Mouse (Mus musculus) kidney, adult 2 months (tissue): ENCODE measurements around the gene Ntn5. TPM values are rescaled to one million over a fixed set of nuclear protein-coding genes. Genes with fewer than 3 reads are reported as not detected.

Experiments
- DNase-seq: peaks from one replicate; pipeline ENCODE4 v3.0.0; 2021
- H3K27ac ChIP-seq: fragments of 200-500 bp; 2 replicates; pipeline ENCODE4 v1.5.1; 2012; ENCODE audit warnings: low read depth, low read length, control low read depth, inconsistent platforms; ENCODE audit not compliant: insufficient read depth
- H3K27me3 ChIP-seq: fragments of 200-500 bp; replicated peaks from 2 replicates; pipeline ENCODE4 v1.6.1; 2012; ENCODE audit warnings: mild to moderate bottlenecking, moderate library complexity, low read length, inconsistent platforms; ENCODE audit not compliant: control insufficient read depth, insufficient read depth
- H3K36me3 ChIP-seq: fragments of 200-500 bp; 2 replicates; pipeline ENCODE4 v1.6.1; 2012; ENCODE audit warnings: mild to moderate bottlenecking, moderate library complexity, low read length, inconsistent platforms; ENCODE audit not compliant: control insufficient read depth, insufficient read depth
- H3K4me1 ChIP-seq: fragments of 200-500 bp; 2 replicates; pipeline ENCODE4 v1.6.1; 2011; ENCODE audit warnings: low read length; ENCODE audit not compliant: control insufficient read depth, insufficient read depth
- H3K4me3 ChIP-seq: fragments of 200-500 bp; 2 replicates; pipeline ENCODE4 v1.5.1; 2011; ENCODE audit warnings: mild to moderate bottlenecking, low read depth, low read length, control low read depth; ENCODE audit not compliant: insufficient read depth
- CTCF ChIP-seq: fragments of 200-500 bp; conservative IDR thresholded peaks from 2 replicates; pipeline ENCODE4 v1.5.1; 2011; ENCODE audit warnings: low read depth, mild to moderate bottlenecking, control low read depth, low read length, moderate library complexity, mixed read lengths; ENCODE audit not compliant: insufficient read depth, insufficient read length
- POLR2A ChIP-seq: fragments of 200-500 bp; IDR thresholded peaks from one replicate; pipeline ENCODE4 v1.6.1; 2011; ENCODE audit warnings: low read depth, low read length, control low read depth
- WGBS: fragments of 180-500 bp; shearing (Covaris S2); methylation state at CpG from one replicate; pipeline ENCODE4 v1.1.7; 2018; 5-methylcytosine and 5-hydroxymethylcytosine counted together
- polyA plus RNA-seq: library from polyadenylated mRNA; depleted of rRNA; stranded (reverse); fragments of >200 nt; gene quantifications from 2 replicates; pipeline ENCODE4 v1.2.3, GENCODE M21; 2012

Ntn5 gene
- polyA plus RNA-seq, 1 experiment: 0.09 TPM

DNA sequence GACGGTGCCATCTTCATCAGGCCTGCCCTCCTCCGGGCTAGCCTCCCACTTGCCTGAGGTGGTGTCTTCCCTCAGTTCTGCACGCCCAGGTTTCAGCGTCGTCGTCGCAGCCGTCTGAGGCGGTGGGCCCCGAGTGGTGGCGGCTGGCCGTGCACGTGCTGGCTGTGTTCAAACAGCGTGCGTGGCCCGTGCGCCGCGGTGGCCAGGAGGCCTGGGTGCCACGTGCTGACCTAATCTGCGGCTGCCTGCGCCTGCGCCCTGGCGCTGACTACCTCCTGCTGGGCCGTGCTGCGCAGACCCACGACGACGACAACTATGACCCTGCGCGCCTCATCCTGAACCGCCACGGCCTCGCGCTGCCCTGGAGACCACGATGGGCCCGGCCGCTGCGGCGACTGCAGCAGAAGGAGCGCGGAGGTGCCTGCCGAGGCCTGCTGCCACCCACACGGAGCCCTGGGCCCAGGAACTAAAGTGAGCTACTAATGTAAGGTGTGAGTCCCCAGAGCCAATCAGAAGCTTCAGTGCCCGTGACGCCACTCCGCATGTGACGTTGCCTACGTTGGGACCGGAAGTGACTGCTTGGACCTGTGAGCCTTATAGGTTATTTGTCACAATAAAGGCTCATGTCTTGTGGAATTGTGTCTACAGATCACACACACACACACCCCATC lies 10.2 kb downstream of the Ntn5 start, which contains the start of gene Sec1:
Sec1 (minus strand) TSS at position 482 of the 671 bp plus-strand sequence.
- Histone ChIP-seq H3K27ac (no peak within 1 kb of the TSS), H3K27me3 (no peaks in the 10 kb centered on the region), H3K4me3 (no peak within 1 kb of the TSS), H3K36me3 (no peaks in the 10 kb centered on the region), H3K4me1 (no peaks in the 10 kb centered on the region)
- no peak for DNase-seq
- TF ChIP-seq CTCF: no peak
- TF ChIP-seq POLR2A: no peak
- WGBS: 93% methylated on average over 50 of the region's 50 CpGs

DNA sequence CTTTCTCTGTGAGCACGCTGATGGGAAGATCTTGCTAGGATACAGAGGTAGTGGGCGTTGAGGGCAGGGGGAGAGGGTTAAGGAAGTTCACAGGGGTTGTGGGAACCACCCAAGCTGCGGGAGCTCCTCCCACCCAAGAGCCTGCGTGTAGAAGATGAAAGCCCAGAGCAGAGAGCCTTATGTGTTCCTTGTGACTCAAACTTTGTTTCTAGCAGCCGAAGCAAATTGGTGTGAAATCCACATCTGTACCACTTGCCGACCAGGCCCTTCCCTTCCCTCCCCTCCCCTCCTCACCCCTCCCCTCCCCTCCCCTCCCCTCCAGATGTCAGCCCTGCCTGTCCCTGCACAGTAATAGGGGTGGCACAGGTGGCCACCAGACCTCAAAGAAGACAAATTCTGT lies 11.3 kb downstream of the Ntn5 start:
- H3K4me3 ChIP-seq: no peak overlapping the region
- peaks cover 3% of the 10 kb centered on the region; the same call in 1 of the 2 replicates for H3K27me3 ChIP-seq
- WGBS: 37% methylated on average over 6 of the region's 6 CpGs
- no peaks in the 10 kb centered on the region for H3K4me1 ChIP-seq
- no peaks in the 10 kb centered on the region for H3K36me3 ChIP-seq
- no peak overlapping the region for H3K27ac ChIP-seq
- TF ChIP-seq POLR2A (no peak), CTCF (no peak)
- DNase-seq: no peak

DNA sequence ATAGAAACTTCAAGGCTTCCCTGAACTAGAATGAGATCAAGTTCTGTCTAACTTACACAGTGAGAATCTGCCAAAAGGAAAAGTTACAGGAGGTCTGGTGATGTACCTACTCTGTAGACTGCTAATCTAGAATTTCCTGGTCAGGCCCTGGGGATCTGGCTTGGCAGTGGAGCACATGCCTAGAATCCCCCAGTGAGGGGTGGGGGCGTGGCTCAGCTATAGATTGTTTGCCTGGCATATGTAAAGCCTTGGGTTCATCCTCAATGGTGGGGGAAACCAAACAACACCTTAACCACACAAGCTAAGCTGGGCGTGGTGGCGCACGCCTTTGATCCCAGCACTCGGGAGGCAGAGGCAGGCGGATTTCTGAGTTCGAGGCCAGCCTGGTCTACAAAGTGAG lies 14.1 kb downstream of the Ntn5 start:
- WGBS: 85% methylated on average over 7 of the region's 7 CpGs

DNA sequence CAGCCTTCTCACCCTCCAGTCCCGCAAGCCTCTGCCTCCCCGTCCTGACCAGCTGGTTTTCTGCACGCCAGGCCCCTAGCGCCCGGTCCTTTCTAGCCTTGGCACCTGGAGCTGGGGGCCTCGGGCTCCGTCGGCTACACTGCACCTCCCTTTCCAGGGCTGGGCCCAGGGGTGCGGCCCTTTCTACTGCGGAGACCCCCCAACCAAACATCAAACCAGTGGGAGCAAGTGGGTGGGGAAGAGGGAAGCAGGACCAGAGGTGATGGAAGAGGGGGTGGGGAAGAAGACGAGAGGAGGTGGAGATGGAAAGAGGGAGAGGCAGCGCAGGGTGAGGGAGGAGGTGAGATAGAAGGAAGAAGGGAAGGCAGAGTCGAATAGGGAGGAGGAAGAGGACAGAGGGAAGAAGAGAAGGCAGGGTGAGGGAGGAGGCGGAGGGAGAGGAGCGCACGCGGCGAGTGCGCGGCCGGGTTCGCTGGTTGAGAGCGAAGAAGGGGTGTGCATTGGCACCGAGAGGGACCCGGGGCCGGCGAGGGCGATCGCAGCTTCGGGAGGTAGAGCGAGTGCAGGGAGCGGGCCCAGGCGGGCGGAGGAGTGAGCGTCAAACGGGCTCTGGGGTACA lies 15.8 kb downstream of the Ntn5 start, which contains the start of gene Car11:
Car11 (plus strand) TSS at position 321 of the 619 bp plus-strand sequence.
- no peak within 1 kb of the TSS for H3K27ac ChIP-seq
- no peak for DNase-seq
- H3K36me3 ChIP-seq: no peaks in the 10 kb centered on the region
- peaks cover 7% of the 10 kb centered on the region; the same call in 1 of the 2 replicates for H3K4me1 ChIP-seq
- WGBS: 10% methylated on average over 36 of the region's 36 CpGs
- H3K27me3 ChIP-seq: peaks cover 3% of the 10 kb centered on the region; the same call in 1 of the 2 replicates
- no peak for TF ChIP-seq POLR2A
- TF ChIP-seq CTCF: no peak
- peak within 1 kb of the TSS; percentile 44 for H3K4me3 ChIP-seq

More for the DNA sequence above, 14.1 kb downstream of the Ntn5 start:
- H3K36me3 ChIP-seq: no peaks in the 10 kb centered on the region
- peaks cover 3% of the 10 kb centered on the region; the same call in 1 of the 2 replicates for H3K27me3 ChIP-seq
- no peak overlapping the region for H3K4me3 ChIP-seq
- no peak overlapping the region for H3K27ac ChIP-seq
- no peak for DNase-seq
- peaks cover 3% of the 10 kb centered on the region; the same call in 1 of the 2 replicates for H3K4me1 ChIP-seq
- TF ChIP-seq POLR2A (no peak), CTCF (no peak)

DNA sequence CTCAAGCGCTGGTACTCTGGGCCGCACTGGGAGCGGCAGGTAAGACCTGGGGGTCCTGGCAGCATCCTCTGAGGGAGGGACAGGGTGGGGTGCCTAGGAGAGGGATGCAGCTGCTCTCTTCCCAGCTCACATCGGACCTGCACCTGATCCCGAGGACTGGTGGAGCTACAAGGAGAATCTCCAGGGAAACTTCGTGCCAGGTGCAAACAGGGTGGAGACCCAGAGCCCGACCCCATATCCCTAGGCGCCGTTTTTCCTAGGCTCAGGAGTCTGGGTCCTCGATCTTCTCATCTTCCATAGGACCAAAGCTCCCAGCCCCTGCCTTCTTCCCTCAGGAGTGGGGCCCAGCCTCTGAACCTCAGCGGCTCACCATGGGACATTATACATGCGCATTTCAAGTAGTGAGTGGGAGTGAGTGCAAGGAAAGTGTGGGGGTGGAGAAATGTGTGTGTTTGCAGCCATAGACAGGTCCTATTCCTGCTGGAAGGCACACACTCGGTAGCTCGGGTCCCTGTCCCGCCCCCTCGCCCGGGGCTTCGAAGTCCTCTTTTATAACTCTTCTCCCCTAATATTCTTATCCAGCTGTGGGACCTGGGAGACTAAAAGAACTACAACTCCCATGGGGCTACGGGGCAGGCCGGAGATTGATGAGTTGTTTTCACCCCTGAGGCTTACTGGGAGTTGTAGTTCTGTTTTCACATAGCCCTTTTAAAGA lies 16.6 kb downstream of the Ntn5 start:
- TF ChIP-seq POLR2A: no peak
- TF ChIP-seq CTCF: no peak
- H3K27ac ChIP-seq: peak overlapping the region; percentile 9; the same call in 1 of the 2 replicates

DNA sequence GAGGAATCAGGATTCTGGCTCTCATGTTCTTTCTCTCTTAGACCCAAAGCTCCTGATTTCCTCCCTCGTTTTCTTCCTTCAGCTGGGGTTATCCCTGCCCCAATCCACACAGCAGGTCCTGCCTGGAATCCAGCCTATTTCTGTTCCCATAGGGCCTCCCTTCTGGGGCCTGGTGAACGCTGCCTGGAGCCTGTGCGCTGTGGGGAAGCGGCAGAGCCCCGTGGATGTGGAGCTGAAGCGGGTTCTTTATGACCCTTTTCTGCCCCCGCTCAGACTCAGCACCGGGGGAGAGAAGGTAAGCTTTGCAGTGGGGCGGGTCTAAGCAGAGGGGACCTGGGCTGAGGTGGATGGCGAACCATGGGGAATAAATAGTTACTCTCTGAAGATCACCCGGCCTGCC lies 17.2 kb downstream of the Ntn5 start:
- TF ChIP-seq POLR2A (no peak), CTCF (no peak)
- no peak for DNase-seq
- H3K36me3 ChIP-seq: no peaks in the 10 kb centered on the region
- 0 out of 2 replicates have a peak overlapping the region, but pooled peaks have one; percentile 5 for H3K4me3 ChIP-seq
- 31% methylated on average over 11 of the region's 11 CpGs for WGBS
- H3K27me3 ChIP-seq: peaks cover 3% of the 10 kb centered on the region; the same call in 1 of the 2 replicates
- H3K27ac ChIP-seq: peak overlapping the region; percentile 9; the same call in 1 of the 2 replicates
- peaks cover 7% of the 10 kb centered on the region; the same call in 1 of the 2 replicates for H3K4me1 ChIP-seq

More for the DNA sequence above, 16.6 kb downstream of the Ntn5 start:
- Histone ChIP-seq H3K4me1 (peaks cover 7% of the 10 kb centered on the region; the same call in 1 of the 2 replicates), H3K27me3 (peaks cover 3% of the 10 kb centered on the region; the same call in 1 of the 2 replicates), H3K4me3 (peak overlapping the region; percentile 44), H3K36me3 (no peaks in the 10 kb centered on the region)
- 1% methylated on average over 20 of the region's 20 CpGs for WGBS
- DNase-seq: peak; percentile 90
